ENCODE assay signal across 8 mouse cellular contexts in the genomic region with DNA sequence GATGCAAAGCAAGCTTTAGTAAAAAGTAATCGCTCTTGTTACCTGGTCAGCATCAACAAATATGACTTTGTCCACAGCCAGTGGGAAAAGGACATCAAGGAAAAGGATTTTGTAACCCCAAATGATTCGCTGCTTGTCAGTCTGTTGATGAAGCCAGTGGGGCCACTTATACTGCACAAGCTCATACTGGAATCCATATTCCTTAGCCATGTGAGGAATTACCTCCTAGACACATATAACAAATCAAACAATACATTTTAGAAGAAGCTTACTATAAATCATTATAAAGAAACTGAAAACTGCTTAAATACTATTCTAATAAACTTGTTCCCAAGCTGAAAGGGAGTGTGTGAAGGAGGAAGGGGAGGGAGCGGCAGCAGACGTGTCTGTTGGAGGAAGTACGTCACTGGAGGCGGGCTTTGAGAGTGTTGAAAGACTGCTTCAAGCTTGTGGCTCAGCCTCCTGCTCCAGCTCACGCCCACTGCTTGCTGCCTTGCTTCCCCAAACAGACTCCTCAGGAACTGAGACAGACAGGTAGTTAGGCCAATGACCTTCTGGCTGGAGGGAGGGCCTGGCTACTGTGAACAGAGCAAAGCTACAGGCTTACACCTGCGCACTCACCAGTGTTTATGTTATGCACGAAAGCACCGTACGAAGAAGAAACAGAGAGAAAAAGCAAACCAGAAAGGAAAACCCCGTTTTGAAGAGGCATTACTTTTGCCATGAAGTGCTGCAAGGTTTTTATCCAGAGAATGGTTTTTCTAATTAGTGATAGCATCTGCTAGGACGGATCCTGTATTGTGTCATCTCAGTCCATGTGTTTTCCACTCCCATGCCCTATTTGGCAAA.
DNase-seq lines count a peak whose midpoint lies in the region; ATAC-seq lines count a peak whose summit lies in the region.

No protein-coding gene starts in this region.

- H3K4me2 ChIP-seq in hindbrain, embryonic 11.5 days (replicated peaks; ENCODE audit: low read depth, low read length): peak overlapping the region; percentile 96
- H3K4me2 ChIP-seq in lung, embryonic 16.5 days (ENCODE audit: low read depth, low read length): peak overlapping the region; percentile 81

- no peak overlapping the region for H3K27ac ChIP-seq in hindbrain, embryonic 11.5 days (ENCODE audit: low read depth, low read length)
- peak overlapping the region; percentile 86 for H3K27ac ChIP-seq in lung, embryonic 16.5 days (ENCODE audit: low read length)

- peak overlapping the region; percentile 46 for H3K4me3 ChIP-seq in hindbrain, embryonic 11.5 days (ENCODE audit: low read depth, low read length)
- peak overlapping the region; percentile 58 for H3K4me3 ChIP-seq in lung, embryonic 16.5 days (ENCODE audit: low read length)

- under 1% methylated on average over 13 of the region's 13 CpGs for WGBS in hindbrain, embryonic 11.5 days
- 3% methylated on average over 13 of the region's 13 CpGs for WGBS in lung, embryonic 16.5 days

- no peaks in the 10 kb centered on the region for H3K9me3 ChIP-seq in hindbrain, embryonic 11.5 days (ENCODE audit: control insufficient read depth, low read length)
- no peaks in the 10 kb centered on the region for H3K9me3 ChIP-seq in lung, embryonic 16.5 days (ENCODE audit: control insufficient read depth, low read length)

- no peaks in the 10 kb centered on the region for H3K27me3 ChIP-seq in hindbrain, embryonic 11.5 days (ENCODE audit: control insufficient read depth, insufficient read depth, low read length)
- H3K27me3 ChIP-seq in lung, embryonic 16.5 days (ENCODE audit: control insufficient read depth, insufficient read depth, low read depth, low read length): no peaks in the 10 kb centered on the region

- peak overlapping the region; percentile 55 for H3K9ac ChIP-seq in hindbrain, embryonic 11.5 days (ENCODE audit: low read depth, low read length)
- peak overlapping the region; percentile 69 for H3K9ac ChIP-seq in lung, embryonic 16.5 days (ENCODE audit: low read length)

- ATAC-seq in hindbrain, embryonic 11.5 days (ENCODE audit: low FRiP score): peak; percentile 99
- ATAC-seq in lung, embryonic 16.5 days (ENCODE audit: low read depth): peak; percentile 99

- no peaks in the 10 kb centered on the region for H3K36me3 ChIP-seq in hindbrain, embryonic 11.5 days (ENCODE audit: control insufficient read depth, insufficient read depth, low read length)
- peaks cover 9% of the 10 kb centered on the region for H3K36me3 ChIP-seq in lung, embryonic 16.5 days (ENCODE audit: control insufficient read depth, insufficient read depth, low read length)

- peak; percentile 100 for DNase-seq in R1 (ENCODE audit: low read depth, low spot score)
- peak; percentile 99 for DNase-seq in cerebellum, postnatal 14 days
- DNase-seq in frontal cortex, postnatal 10 days (ENCODE audit: low spot score in 2 of 2): peak; percentile 96
- DNase-seq in hindbrain, embryonic 11.5 days (ENCODE audit: low spot score): peak; percentile 98
- peak; percentile 100 for DNase-seq in layer of hippocampus, adult 9-11 months
- peak; percentile 93 for DNase-seq in ovary, postnatal 10 days (ENCODE audit: low spot score)
- peak; percentile 99 for DNase-seq in thymus, postnatal 0 days (ENCODE audit: low spot score)

- H3K4me1 ChIP-seq in hindbrain, embryonic 11.5 days (replicated peaks; ENCODE audit: control insufficient read depth, insufficient read depth, low read length): no peaks in the 10 kb centered on the region
- no peaks in the 10 kb centered on the region; the same call in 1 of the 2 replicates for H3K4me1 ChIP-seq in lung, embryonic 16.5 days (replicated peaks; ENCODE audit: control insufficient read depth, insufficient read depth, low read length)
